Mouse (Mus musculus) regulatory T cell (primary cell): ENCODE data around the gene Stkld1.

Source experiments
- in situ Hi-C: fragments of 300-600 bp; cut with MboI, MseI; formaldehyde crosslinking; loops from one replicate; pipeline ENCODE4 v1.15.1; 2025; ENCODE audit warnings: high pct_unique_total_duplicates

The Stkld1 gene

GRCm38 (mm10) chr2:26957488-26957859, 23.6 kb downstream of the Stkld1 start:
- in situ Hi-C loops: no loop called here

GRCm38 (mm10) chr2:26960756-26961155, 26.9 kb downstream of the Stkld1 start:
- in situ Hi-C loops: no loop called here

GRCm38 (mm10) chr2:26963923-26964723, 30.3 kb downstream of the Stkld1 start, which contains the start of gene Rexo4:
Rexo4 (minus strand) TSS chr2:26964386.
- in situ Hi-C loops: no loop called here

GRCm38 (mm10) chr2:26964724-26965370, 31.0 kb downstream of the Stkld1 start:
- in situ Hi-C loops: no loop called here

- in situ Hi-C loops: no loop called here
Measured at GRCm38 (mm10) chr2:26967262-26967661, 33.4 kb downstream of the Stkld1 start.

GRCm38 (mm10) chr2:26973116-26973515, 39.3 kb downstream of the Stkld1 start, which contains the start of gene Adamts13:
Adamts13 (plus strand) TSS chr2:26973416.
- in situ Hi-C loops: loop anchor here (10.0 kb wide), 1 partner anchor 982 kb away; no protein-coding TSS in a partner anchor

- in situ Hi-C loops: loop anchor here (10.0 kb wide), 1 partner anchor 981 kb away; no protein-coding TSS in a partner anchor
Measured at GRCm38 (mm10) chr2:26973960-26974359, 40.1 kb downstream of the Stkld1 start.

- in situ Hi-C loops: no loop called here
Measured at GRCm38 (mm10) chr2:26980361-26980760, 46.5 kb downstream of the Stkld1 start.

- in situ Hi-C loops: no loop called here
Measured at GRCm38 (mm10) chr2:26984179-26984578, 50.3 kb downstream of the Stkld1 start.

GRCm38 (mm10) chr2:26984640-26985039, 50.8 kb downstream of the Stkld1 start:
- in situ Hi-C loops: no loop called here

GRCm38 (mm10) chr2:26993936-26994335, 60.1 kb downstream of the Stkld1 start:
- in situ Hi-C loops: loop anchor here (10.0 kb wide), 1 partner anchor 1151 kb away; no protein-coding TSS in a partner anchor

GRCm38 (mm10) chr2:26997498-26997897, 63.7 kb downstream of the Stkld1 start:
- in situ Hi-C loops: loop anchor here (10.0 kb wide), 1 partner anchor 1147 kb away; no protein-coding TSS in a partner anchor

GRCm38 (mm10) chr2:26997993-26998392, 64.1 kb downstream of the Stkld1 start:
- in situ Hi-C loops: loop anchor here (10.0 kb wide), 1 partner anchor 1147 kb away; no protein-coding TSS in a partner anchor
